Mouse (Mus musculus) midbrain, postnatal 0 days (tissue): ENCODE measurements around the gene Gm7361. TPM values are rescaled to one million over a fixed set of nuclear protein-coding genes. Genes with fewer than 3 reads are reported as not detected.

ENCODE experiments used
- ATAC-seq: fragments of 200-750 bp; cut with Nextera tagmentation; 2 replicates; pipeline ENCODE4 v1.8.0; 2017; ENCODE audit warnings: moderate number of reproducible peaks, mild to moderate bottlenecking, moderate TSS enrichment, moderate library complexity; ENCODE audit not compliant: low FRiP score
- DNase-seq: peaks from one replicate; pipeline ENCODE4 v3.0.0-alpha.2; 2015; ENCODE audit warnings: low spot score
- H3K27ac ChIP-seq: fragments of 300-500 bp; sonication (generic); 2 replicates; pipeline ENCODE4 v1.5.1; 2014; ENCODE audit warnings: low read depth, mild to moderate bottlenecking, low read length, mixed read lengths
- H3K27me3 ChIP-seq: fragments of 300-500 bp; sonication (generic); 2 replicates; pipeline ENCODE4 v1.6.1; 2014; ENCODE audit warnings: low read length, control low read depth, mixed read lengths; ENCODE audit not compliant: insufficient read depth
- H3K36me3 ChIP-seq: fragments of 300-500 bp; sonication (generic); 2 replicates; pipeline ENCODE4 v1.6.1; 2014; ENCODE audit warnings: low read length, control low read depth, mixed read lengths; ENCODE audit not compliant: insufficient read depth
- H3K4me1 ChIP-seq: fragments of 300-500 bp; sonication (generic); 2 replicates; pipeline ENCODE4 v1.6.1; 2014; ENCODE audit warnings: mild to moderate bottlenecking, control low read depth, antibody characterized with exemption, low read length, mixed read lengths; ENCODE audit not compliant: insufficient read depth
- H3K4me2 ChIP-seq: fragments of 300-500 bp; sonication (generic); 2 replicates; pipeline ENCODE4 v1.6.1; 2014; ENCODE audit warnings: low read depth, mild to moderate bottlenecking, low read length, mixed read lengths; ENCODE audit not compliant: poor library complexity, severe bottlenecking
- H3K4me3 ChIP-seq: fragments of 300-500 bp; sonication (generic); 2 replicates; pipeline ENCODE4 v1.5.1; 2014; ENCODE audit warnings: low read depth, mild to moderate bottlenecking, low read length, moderate library complexity
- H3K9ac ChIP-seq: fragments of 300-500 bp; sonication (generic); replicated peaks from 2 replicates; pipeline ENCODE4 v1.6.1; 2014; ENCODE audit warnings: mild to moderate bottlenecking, low read length, moderate library complexity, mixed read lengths; ENCODE audit not compliant: poor library complexity, severe bottlenecking
- H3K9me3 ChIP-seq: fragments of 300-500 bp; sonication (generic); 2 replicates; pipeline ENCODE4 v1.6.1; 2016; ENCODE audit warnings: low read length, control low read depth
- CTCF ChIP-seq: IDR thresholded peaks from 2 replicates; pipeline ENCODE4 v1.5.1; 2016; ENCODE audit warnings: antibody characterized with exemption, mild to moderate bottlenecking
- WGBS: fragments of 180-500 bp; shearing (Covaris S2); extraction: QIAGEN DNeasy Blood & Tissue Kit; methylation state at CpG from one replicate; pipeline ENCODE4 v1.1.7; 2014; 5-methylcytosine and 5-hydroxymethylcytosine counted together
- polyA plus RNA-seq: library from polyadenylated mRNA; unstranded; fragments of >200 nt; fragmentation: Nextera tagmentation; extraction: Ambion mirVana; gene quantifications from 2 replicates; pipeline ENCODE4 v1.2.1, GENCODE M21; 2015
- total RNA-seq: library from RNA; depleted of rRNA; stranded (reverse); fragments of >200 nt; gene quantifications from 2 replicates; pipeline ENCODE4 v1.2.3, GENCODE M21; 2014; rRNA removed

The Gm7361 gene
- total and polyA plus RNA-seq, 2 experiments from 2014 or later, result 0.33 to 1.4 TPM

GRCm38 (mm10) chr5:26282282-26282681 lies 24.8 kb downstream of the Gm7361 start:
- DNase-seq, result peak; percentile 85
- no peaks in the 10 kb centered on the region for H3K27me3 ChIP-seq
- TF ChIP-seq CTCF, result peak; percentile 97
- no peak overlapping the region for H3K4me2 ChIP-seq
- H3K27ac ChIP-seq, result no peak overlapping the region
- 5% methylated on average over 4 of the region's 4 CpGs for WGBS
- H3K9ac ChIP-seq, result no peak overlapping the region
- H3K4me1 ChIP-seq, result no peaks in the 10 kb centered on the region
- 0 out of 2 replicates have a peak, but pooled peaks cover 3% of the 10 kb centered on the region for H3K9me3 ChIP-seq
- no peaks in the 10 kb centered on the region for H3K36me3 ChIP-seq
- H3K4me3 ChIP-seq, result no peak overlapping the region
- ATAC-seq, result peak; percentile 77; the same call in 1 of the 2 replicates

- 85% methylated on average over 1 of the region's 1 CpGs for WGBS
- H3K4me2 ChIP-seq, result no peak overlapping the region
- ATAC-seq (no peak), DNase-seq (no peak)
- H3K9me3 ChIP-seq, result 0 out of 2 replicates have a peak, but pooled peaks cover 3% of the 10 kb centered on the region
- no peaks in the 10 kb centered on the region for H3K27me3 ChIP-seq
- no peaks in the 10 kb centered on the region for H3K4me1 ChIP-seq
- no peak overlapping the region for H3K4me3 ChIP-seq
- TF ChIP-seq CTCF, result no peak
- H3K9ac ChIP-seq, result no peak overlapping the region
- H3K36me3 ChIP-seq, result no peaks in the 10 kb centered on the region
- H3K27ac ChIP-seq, result no peak overlapping the region
Observed at GRCm38 (mm10) chr5:26283399-26283798, 25.9 kb downstream of the Gm7361 start.

- TF ChIP-seq CTCF, result no peak
- Histone ChIP-seq H3K4me1 (no peaks in the 10 kb centered on the region), H3K27me3 (no peaks in the 10 kb centered on the region), H3K9me3 (no peaks in the 10 kb centered on the region), H3K4me3 (no peak overlapping the region), H3K9ac (no peak overlapping the region), H3K4me2 (no peak overlapping the region), H3K36me3 (no peaks in the 10 kb centered on the region), H3K27ac (no peak overlapping the region)
- DNase-seq (no peak), ATAC-seq (no peak)
- 84% methylated on average over 1 of the region's 1 CpGs for WGBS
Observed at GRCm38 (mm10) chr5:26291621-26292020, 34.1 kb downstream of the Gm7361 start.

- 83% methylated on average over 1 of the region's 1 CpGs for WGBS
- H3K36me3 ChIP-seq, result no peaks in the 10 kb centered on the region
- no peaks in the 10 kb centered on the region for H3K4me1 ChIP-seq
- no peak overlapping the region for H3K9ac ChIP-seq
- H3K27me3 ChIP-seq, result no peaks in the 10 kb centered on the region
- DNase-seq (no peak), ATAC-seq (no peak)
- H3K4me3 ChIP-seq, result no peak overlapping the region
- H3K27ac ChIP-seq, result no peak overlapping the region
- H3K4me2 ChIP-seq, result no peak overlapping the region
- TF ChIP-seq CTCF, result no peak
- H3K9me3 ChIP-seq, result no peaks in the 10 kb centered on the region
Observed at GRCm38 (mm10) chr5:26293258-26293657, 35.8 kb downstream of the Gm7361 start.

Other genes starting within 250 kb of the Gm7361 start
- gene Gm5862, start 234.8 kb upstream of the Gm7361 start, total RNA-seq, result not detected in 2 replicates
- not detected in 2 replicates for gene Gm5862, start 234.8 kb upstream of the Gm7361 start, polyA plus RNA-seq
- gene Speer4a, start 218.1 kb upstream of the Gm7361 start, total RNA-seq, result 0.09 and 0.22 TPM in 2 replicates
- gene Speer4a, start 218.1 kb upstream of the Gm7361 start, polyA plus RNA-seq, result 0.13 and 0.20 TPM in 2 replicates
- not detected in 2 replicates for gene Gm7347, start 199.1 kb upstream of the Gm7361 start, total RNA-seq
- 0.17 TPM in 1 of 2 replicates, not detected in the other for gene Gm7347, start 199.1 kb upstream of the Gm7361 start, polyA plus RNA-seq
- not detected in 2 replicates for gene Gm10471, start 168.4 kb upstream of the Gm7361 start, total RNA-seq
- gene Gm10471, start 168.4 kb upstream of the Gm7361 start, polyA plus RNA-seq, result 0.13 TPM in 1 of 2 replicates, not detected in the other
- gene 5031410I06Rik, start 152.3 kb upstream of the Gm7361 start, total RNA-seq, result not detected in 2 replicates
- 0.25 and 0.28 TPM in 2 replicates for gene 5031410I06Rik, start 152.3 kb upstream of the Gm7361 start, polyA plus RNA-seq
- gene Gm10220, start 136.3 kb upstream of the Gm7361 start, total RNA-seq, result not detected in 2 replicates
- gene Gm10220, start 136.3 kb upstream of the Gm7361 start, polyA plus RNA-seq, result 0.27 TPM in 1 of 2 replicates, not detected in the other